Mouse (Mus musculus): ENCODE results near the gene Islr.

- no peak for TF ChIP-seq ETS1 (IDR thresholded peaks at IDR 0.05; ENCODE audit: low read depth, low read length)
- no peak for TF ChIP-seq CTCF (IDR thresholded peaks at IDR 0.05 in 2 of 3, conservative IDR thresholded peaks at IDR 0.05 in 1 of 3; ENCODE audit: control insufficient read depth in 1 of 3, insufficient read depth in 1 of 3, low read depth in 2 of 3, low read length in 3 of 3, poor library complexity in 1 of 3, severe bottlenecking in 1 of 3)
- no peak for TF ChIP-seq GATA1 (IDR thresholded peaks at IDR 0.05; ENCODE audit: low read depth, low read length)
- no peak for TF ChIP-seq USF2 (IDR thresholded peaks at IDR 0.05; ENCODE audit: borderline replicate concordance in 1 of 2, insufficient read depth in 1 of 2, low read depth in 1 of 2, low read length in 2 of 2)
- no peak for TF ChIP-seq ZC3H11A (IDR thresholded peaks at IDR 0.05; ENCODE audit: low read depth, low read length)
- no peak for TF ChIP-seq MEF2A (IDR thresholded peaks at IDR 0.05; ENCODE audit: extremely low read depth, insufficient replicate concordance, low read depth, low read length, poor library complexity, severe bottlenecking)
- no peak for TF ChIP-seq POLR2AphosphoS2 (IDR thresholded peaks at IDR 0.05; ENCODE audit: low read length)
- TF ChIP-seq CHD2 (IDR thresholded peaks at IDR 0.05; ENCODE audit: low read length), result no peak
- no peak for TF ChIP-seq POLR2A (IDR thresholded peaks at IDR 0.05; ENCODE audit: control insufficient read depth in 1 of 2, insufficient read depth in 1 of 2, low read depth in 1 of 2, low read length in 2 of 2, poor library complexity in 1 of 2)
Observed at GRCm38 (mm10) chr9:58206013-58206412, 1.9 kb upstream of the Islr start.

All from MEL (cell line).